Mouse (Mus musculus) liver, embryonic 15.5 days (tissue): ENCODE results near the gene Rnf17. TPM values are rescaled to one million over a fixed set of nuclear protein-coding genes. Genes with fewer than 3 reads are reported as not detected.

ENCODE experiments used
- ATAC-seq: fragments of 200-750 bp; cut with Nextera tagmentation; 2 replicates; pipeline ENCODE4 v1.8.0; 2017; ENCODE audit warnings: moderate number of reproducible peaks, mild to moderate bottlenecking, moderate library complexity; ENCODE audit not compliant: insufficient read depth
- H3K27ac ChIP-seq: fragments of 300-500 bp; sonication (generic); replicated peaks from 2 replicates; pipeline ENCODE4 v1.5.1; 2015; ENCODE audit warnings: mild to moderate bottlenecking, inconsistent platforms
- H3K27me3 ChIP-seq: fragments of 300-500 bp; sonication (generic); 2 replicates; pipeline ENCODE4 v1.6.1; 2015; ENCODE audit warnings: mild to moderate bottlenecking, inconsistent platforms
- H3K36me3 ChIP-seq: fragments of 300-500 bp; sonication (generic); replicated peaks from 2 replicates; pipeline ENCODE4 v1.6.1; 2015; ENCODE audit warnings: moderate library complexity, mild to moderate bottlenecking, inconsistent platforms
- H3K4me1 ChIP-seq: fragments of 300-500 bp; sonication (generic); replicated peaks from 2 replicates; pipeline ENCODE4 v1.6.1; 2015; ENCODE audit warnings: inconsistent platforms
- H3K4me2 ChIP-seq: fragments of 300-500 bp; sonication (generic); 2 replicates; pipeline ENCODE4 v1.6.1; 2015; ENCODE audit warnings: moderate library complexity, mild to moderate bottlenecking, inconsistent platforms
- H3K4me3 ChIP-seq: fragments of 300-500 bp; sonication (generic); replicated peaks from 2 replicates; pipeline ENCODE4 v1.5.1; 2015; ENCODE audit warnings: mild to moderate bottlenecking, inconsistent platforms
- H3K9ac ChIP-seq: fragments of 300-500 bp; sonication (generic); 2 replicates; pipeline ENCODE4 v1.6.1; 2015; ENCODE audit warnings: moderate library complexity, mild to moderate bottlenecking, inconsistent platforms
- H3K9me3 ChIP-seq: fragments of 300-500 bp; sonication (generic); replicated peaks from 2 replicates; pipeline ENCODE4 v1.6.1; 2016; ENCODE audit warnings: inconsistent platforms
- WGBS: fragments of 180-500 bp; shearing (Covaris S2); methylation state at CpG from one replicate; pipeline ENCODE4 v1.1.7; 2015; ENCODE audit warnings: mixed read lengths; ENCODE audit not compliant: insufficient replicate concordance; 5-methylcytosine and 5-hydroxymethylcytosine counted together
- polyA plus RNA-seq: library from polyadenylated mRNA; unstranded; fragments of >200 nt; fragmentation: Nextera tagmentation; extraction: Ambion mirVana; gene quantifications from 2 replicates; pipeline ENCODE4 v1.2.1, GENCODE M21; 2015

Gene Rnf17
- polyA plus RNA-seq, 1 experiment from 2014 or later = 0.84 TPM

DNA sequence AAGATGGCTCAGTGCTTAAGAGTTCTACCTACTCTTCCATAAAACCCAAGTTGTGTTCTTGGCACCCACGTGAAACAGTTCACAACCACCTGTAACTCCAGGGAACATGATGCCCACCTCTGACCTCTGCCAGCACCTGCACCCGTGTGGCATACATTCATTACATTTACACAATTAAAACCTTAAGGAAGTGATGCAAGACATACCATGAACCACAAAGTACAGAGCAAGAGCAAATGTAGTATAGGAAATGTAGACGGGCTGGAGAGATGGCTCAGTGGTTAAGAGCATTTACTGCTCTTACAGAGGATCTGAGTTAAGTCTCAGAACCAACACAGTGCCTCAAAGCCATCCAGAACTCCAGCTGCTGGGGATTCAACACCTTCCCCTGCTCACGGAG is 166.7 kb downstream of the Rnf17 start:
- WGBS = 52% methylated on average over 4 of the region's 4 CpGs
- Histone ChIP-seq H3K27me3 (no peaks in the 10 kb centered on the region), H3K4me1 (peaks cover 35% of the 10 kb centered on the region), H3K4me3 (no peak overlapping the region), H3K27ac (no peak overlapping the region), H3K4me2 (no peak overlapping the region; the same call in 1 of the 2 replicates), H3K9ac (no peak overlapping the region), H3K9me3 (no peaks in the 10 kb centered on the region), H3K36me3 (peaks cover under 1% of the 10 kb centered on the region)
- ATAC-seq = no peak

GRCm38 (mm10) chr14:56571310-56572093 is 169.1 kb downstream of the Rnf17 start:
- H3K4me2 ChIP-seq = peak overlapping the region; percentile 89
- H3K9ac ChIP-seq = peak overlapping the region; percentile 90
- peak overlapping the region; percentile 99 for H3K27ac ChIP-seq
- H3K4me1 ChIP-seq = peaks cover 57% of the 10 kb centered on the region
- H3K27me3 ChIP-seq = no peaks in the 10 kb centered on the region
- H3K4me3 ChIP-seq = peak overlapping the region; percentile 98
- no peaks in the 10 kb centered on the region for H3K9me3 ChIP-seq
- under 1% methylated on average over 59 of the region's 59 CpGs for WGBS
- no peaks in the 10 kb centered on the region for H3K36me3 ChIP-seq
- ATAC-seq = peak; percentile 94

GRCm38 (mm10) chr14:56572546-56572945 is 170.2 kb downstream of the Rnf17 start:
- H3K4me2 ChIP-seq = peak overlapping the region; percentile 89
- no peaks in the 10 kb centered on the region for H3K27me3 ChIP-seq
- H3K27ac ChIP-seq = no peak overlapping the region
- H3K4me3 ChIP-seq = peak overlapping the region; percentile 98
- H3K36me3 ChIP-seq = no peaks in the 10 kb centered on the region
- 71% methylated on average over 2 of the region's 2 CpGs for WGBS
- peaks cover 57% of the 10 kb centered on the region for H3K4me1 ChIP-seq
- H3K9me3 ChIP-seq = no peaks in the 10 kb centered on the region
- no peak for ATAC-seq
- H3K9ac ChIP-seq = no peak overlapping the region

Other genes with a start within 250 kb of the Rnf17 start
- not detected in 2 replicates for gene Gzmg, start 243.0 kb upstream of the Rnf17 start, polyA plus RNA-seq
- gene Gzmn, start 228.0 kb upstream of the Rnf17 start, polyA plus RNA-seq = not detected in 2 replicates
- gene Gzmf, start 191.2 kb upstream of the Rnf17 start, polyA plus RNA-seq = not detected in 2 replicates
- gene Gzmc, start 167.9 kb upstream of the Rnf17 start, polyA plus RNA-seq = 0.09 TPM in 1 of 2 replicates, not detected in the other
- gene Gzmb, start 140.3 kb upstream of the Rnf17 start, polyA plus RNA-seq = 0.39 and 0.44 TPM in 2 replicates
- gene Atp12a, start 37.5 kb upstream of the Rnf17 start, polyA plus RNA-seq = not detected in 2 replicates
- gene Cenpj, start 172.8 kb downstream of the Rnf17 start, polyA plus RNA-seq = 3.3 and 4.2 TPM in 2 replicates
- gene Parp4, start 173.0 kb downstream of the Rnf17 start, polyA plus RNA-seq = 1.1 and 1.7 TPM in 2 replicates